Mouse (Mus musculus) embryonic fibroblast, embryonic 13.5 days (primary cell): ENCODE measurements around the gene Asic1. TPM values are rescaled to one million over a fixed set of nuclear protein-coding genes. Genes with fewer than 3 reads are reported as not detected.
A peak's percentile ranks its signal among the peaks of the same experiment; 100 is the strongest.

Experiments used
- H3K27ac ChIP-seq: 2 replicates; pipeline ENCODE4 v1.5.1; 2012; ENCODE audit warnings: low read length, control low read depth, inconsistent platforms; ENCODE audit not compliant: insufficient read depth
- H3K4me1 ChIP-seq: 2 replicates; pipeline ENCODE4 v1.6.1; 2011; ENCODE audit warnings: low read length; ENCODE audit not compliant: control insufficient read depth, insufficient read depth
- H3K4me3 ChIP-seq: 2 replicates; pipeline ENCODE4 v1.5.1; 2011; ENCODE audit warnings: mild to moderate bottlenecking, control low read depth, low read length; ENCODE audit not compliant: insufficient read depth
- CTCF ChIP-seq: IDR thresholded peaks from 2 replicates; pipeline ENCODE4 v1.5.1; 2011; ENCODE audit warnings: mild to moderate bottlenecking, control low read depth, low read length, moderate library complexity, borderline replicate concordance; ENCODE audit not compliant: insufficient read depth
- POLR2A ChIP-seq: IDR thresholded peaks from 2 replicates; pipeline ENCODE4 v1.6.1; 2011; ENCODE audit warnings: low read depth, mild to moderate bottlenecking, control low read depth, low read length, moderate library complexity
- polyA plus RNA-seq: library from polyadenylated mRNA; stranded (reverse); fragments of >200 nt; gene quantifications from 2 replicates; pipeline ENCODE4 v1.2.4, GENCODE M21; 2011; ENCODE audit warnings: low read depth; ENCODE audit not compliant: missing spikeins, insufficient read length

The Asic1 gene
- 0.65 and 1.0 TPM in 2 replicates for polyA plus RNA-seq

GRCm38 (mm10) chr15:99670154-99670821 lies at the start of gene Asic1:
Gene Asic1 (plus strand): TSS chr15:99670368.
- TF ChIP-seq POLR2A (no peak), CTCF (no peak)
- no peaks in the 10 kb centered on the region for H3K4me1 ChIP-seq
- peak within 1 kb of the TSS; percentile 25 for H3K4me3 ChIP-seq
- H3K27ac ChIP-seq = no peak within 1 kb of the TSS

- no peak for TF ChIP-seq POLR2A
- no peak overlapping the region for H3K4me3 ChIP-seq
- no peaks in the 10 kb centered on the region for H3K4me1 ChIP-seq
These were observed 48.1 kb upstream of the Asic1 start for GRCm38 (mm10) chr15:99622063-99622462.

GRCm38 (mm10) chr15:99631618-99632017 lies 38.5 kb upstream of the Asic1 start:
- Histone ChIP-seq H3K4me1 (no peaks in the 10 kb centered on the region), H3K27ac (no peak overlapping the region), H3K4me3 (no peak overlapping the region)
- TF ChIP-seq POLR2A (no peak), CTCF (no peak)

More at GRCm38 (mm10) chr15:99622063-99622462, 48.1 kb upstream of the Asic1 start:
- H3K27ac ChIP-seq = no peak overlapping the region

- Histone ChIP-seq H3K4me3 (no peak overlapping the region), H3K27ac (no peak overlapping the region), H3K4me1 (no peaks in the 10 kb centered on the region)
- TF ChIP-seq CTCF (no peak), POLR2A (no peak)
These were observed 35.5 kb upstream of the Asic1 start for GRCm38 (mm10) chr15:99634702-99635101.

GRCm38 (mm10) chr15:99637405-99638123 lies 32.6 kb upstream of the Asic1 start:
- Histone ChIP-seq H3K4me1 (no peaks in the 10 kb centered on the region), H3K4me3 (no peak overlapping the region), H3K27ac (no peak overlapping the region)
- TF ChIP-seq POLR2A (no peak), CTCF (no peak)

GRCm38 (mm10) chr15:99638124-99638485 lies 32.1 kb upstream of the Asic1 start:
- TF ChIP-seq CTCF (no peak), POLR2A (no peak)
- Histone ChIP-seq H3K4me3 (no peak overlapping the region), H3K4me1 (no peaks in the 10 kb centered on the region), H3K27ac (no peak overlapping the region)

- no peak overlapping the region for H3K27ac ChIP-seq
- TF ChIP-seq POLR2A = no peak
- no peak for TF ChIP-seq CTCF
- peaks cover 10% of the 10 kb centered on the region for H3K4me1 ChIP-seq
- H3K4me3 ChIP-seq = no peak overlapping the region
These were observed 27.5 kb upstream of the Asic1 start for GRCm38 (mm10) chr15:99642622-99643021.

GRCm38 (mm10) chr15:99643832-99644231 lies 26.3 kb upstream of the Asic1 start:
- TF ChIP-seq CTCF (no peak), POLR2A (no peak)
- Histone ChIP-seq H3K4me3 (no peak overlapping the region), H3K27ac (no peak overlapping the region), H3K4me1 (peaks cover 15% of the 10 kb centered on the region)

GRCm38 (mm10) chr15:99644776-99645175 lies 25.4 kb upstream of the Asic1 start:
- TF ChIP-seq POLR2A (no peak), CTCF (no peak)

GRCm38 (mm10) chr15:99648326-99648725 lies 21.8 kb upstream of the Asic1 start:
- Histone ChIP-seq H3K27ac (no peak overlapping the region), H3K4me3 (no peak overlapping the region; the same call in 1 of the 2 replicates), H3K4me1 (peaks cover 24% of the 10 kb centered on the region)
- TF ChIP-seq POLR2A = no peak
- no peak for TF ChIP-seq CTCF

More at GRCm38 (mm10) chr15:99644776-99645175, 25.4 kb upstream of the Asic1 start:
- no peak overlapping the region for H3K4me3 ChIP-seq
- no peak overlapping the region for H3K27ac ChIP-seq
- H3K4me1 ChIP-seq = peaks cover 19% of the 10 kb centered on the region

- peaks cover 19% of the 10 kb centered on the region for H3K4me1 ChIP-seq
- no peak overlapping the region for H3K27ac ChIP-seq
- H3K4me3 ChIP-seq = peak overlapping the region; percentile 27
- no peak for TF ChIP-seq CTCF
- no peak for TF ChIP-seq POLR2A
These were observed 21.0 kb upstream of the Asic1 start for GRCm38 (mm10) chr15:99649067-99649761.
